Mouse (Mus musculus) spleen, adult 2 months (tissue): ENCODE data around the gene Frs3.

Source experiments
- CTCF ChIP-seq: fragments of 200-500 bp; IDR thresholded peaks from 2 replicates; pipeline ENCODE4 v1.5.1; 2011; ENCODE audit warnings: mild to moderate bottlenecking, inconsistent platforms; ENCODE audit not compliant: insufficient read depth, insufficient read length, insufficient replicate concordance; ENCODE audit errors: extremely low read depth
- POLR2A ChIP-seq: fragments of 200-500 bp; IDR thresholded peaks from 2 replicates; pipeline ENCODE4 v1.6.1; 2011; ENCODE audit warnings: low read depth, low read length, inconsistent platforms

DNA sequence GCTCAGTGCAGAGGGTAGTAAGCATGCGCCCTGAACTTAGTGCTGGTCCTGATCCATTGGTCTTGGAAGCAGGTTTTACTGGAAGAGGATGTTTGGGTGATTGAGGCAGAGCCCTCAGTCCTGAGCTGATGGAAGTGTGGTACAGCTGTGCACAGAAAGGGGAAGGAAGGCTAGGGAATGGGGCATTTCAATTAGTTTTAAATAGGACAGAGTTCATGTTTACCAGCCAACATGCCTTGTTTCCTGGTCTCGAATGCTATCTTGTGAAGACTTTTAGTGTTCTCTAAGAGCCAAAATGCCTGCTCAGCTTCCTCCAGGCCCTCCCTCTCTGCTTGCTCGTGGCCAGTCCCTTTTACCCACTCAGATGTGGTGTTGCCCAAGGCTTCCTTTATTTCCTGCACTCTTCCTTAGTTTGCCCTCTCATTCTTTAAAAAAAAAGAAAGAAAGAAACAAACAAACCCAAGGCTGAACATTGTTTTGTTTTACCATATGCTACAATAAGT lies 30.0 kb upstream of the Frs3 start:
- TF ChIP-seq CTCF (no peak), POLR2A (no peak)
